Comparison of ENCODE assay signal across 9 mouse cellular contexts in genomic region chr14:30630811-30631576, GRCm38 (mm10). TPM values are rescaled to one million over a fixed set of nuclear protein-coding genes. Genes with fewer than 3 reads are reported as not detected.
DNase-seq lines count a peak whose midpoint lies in the region; ATAC-seq lines count a peak whose summit lies in the region.
"Had no signal": no experiment of that assay in that cellular context is flagged by ENCODE, and none has a peak within 500 bp of the region (broad histone marks: within the 10 kb centered on the region; RNA-seq: fewer than 3 reads in every experiment).

No protein-coding gene starts in this region.

- WGBS in embryonic facial prominence, embryonic 13.5 days, result 71% methylated on average over 5 of the region's 5 CpGs
- 57% methylated on average over 5 of the region's 5 CpGs for WGBS in kidney, embryonic 15.5 days
- WGBS in midbrain, embryonic 15.5 days, result 73% methylated on average over 5 of the region's 5 CpGs
- WGBS in forebrain, embryonic 12.5 days, result 74% methylated on average over 5 of the region's 5 CpGs

- H3K4me3 ChIP-seq in embryonic facial prominence, embryonic 13.5 days, result no peak overlapping the region
- H3K4me3 ChIP-seq in kidney, embryonic 15.5 days (replicated peaks), result no peak overlapping the region
- no peak overlapping the region for H3K4me3 ChIP-seq in midbrain, embryonic 15.5 days
- H3K4me3 ChIP-seq in forebrain, embryonic 12.5 days (replicated peaks), result no peak overlapping the region
- H3K4me3 ChIP-seq: hindbrain, embryonic 15.5 days had no signal

- H3K4me1 ChIP-seq in embryonic facial prominence, embryonic 13.5 days, result peaks cover 13% of the 10 kb centered on the region
- peaks cover 39% of the 10 kb centered on the region for H3K4me1 ChIP-seq in kidney, embryonic 15.5 days
- H3K4me1 ChIP-seq in midbrain, embryonic 15.5 days, result peaks cover 8% of the 10 kb centered on the region
- peaks cover 8% of the 10 kb centered on the region; the same call in 1 of the 2 replicates for H3K4me1 ChIP-seq in forebrain, embryonic 12.5 days

- H3K9me3 ChIP-seq in embryonic facial prominence, embryonic 13.5 days, result no peaks in the 10 kb centered on the region
- no peaks in the 10 kb centered on the region for H3K9me3 ChIP-seq in kidney, embryonic 15.5 days (replicated peaks)
- H3K9me3 ChIP-seq in midbrain, embryonic 15.5 days, result no peaks in the 10 kb centered on the region
- no peaks in the 10 kb centered on the region for H3K9me3 ChIP-seq in forebrain, embryonic 12.5 days
- H3K9me3 ChIP-seq: hindbrain, embryonic 15.5 days had no signal

- no peaks in the 10 kb centered on the region for H3K36me3 ChIP-seq in embryonic facial prominence, embryonic 13.5 days
- H3K36me3 ChIP-seq in kidney, embryonic 15.5 days, result no peaks in the 10 kb centered on the region
- H3K36me3 ChIP-seq in midbrain, embryonic 15.5 days (replicated peaks), result no peaks in the 10 kb centered on the region
- H3K36me3 ChIP-seq in forebrain, embryonic 12.5 days (replicated peaks), result no peaks in the 10 kb centered on the region
- H3K36me3 ChIP-seq: hindbrain, embryonic 15.5 days had no signal

- no peak overlapping the region for H3K9ac ChIP-seq in embryonic facial prominence, embryonic 13.5 days
- H3K9ac ChIP-seq in kidney, embryonic 15.5 days, result no peak overlapping the region
- no peak overlapping the region for H3K9ac ChIP-seq in midbrain, embryonic 15.5 days
- no peak overlapping the region for H3K9ac ChIP-seq in forebrain, embryonic 12.5 days
- H3K9ac ChIP-seq: hindbrain, embryonic 15.5 days had no signal

- DNase-seq in layer of hippocampus, adult 9-11 months, result peak; percentile 55
- DNase-seq in layer of hippocampus, adult 11-12 months (ENCODE audit: low spot score), result no peak
- DNase-seq in layer of hippocampus, adult 8-10 months (ENCODE audit: low spot score in 2 of 2), result no peak

- no peaks in the 10 kb centered on the region for H3K27me3 ChIP-seq in embryonic facial prominence, embryonic 13.5 days
- no peaks in the 10 kb centered on the region for H3K27me3 ChIP-seq in kidney, embryonic 15.5 days
- H3K27me3 ChIP-seq in midbrain, embryonic 15.5 days (replicated peaks), result peaks cover 7% of the 10 kb centered on the region; the same call in 1 of the 2 replicates
- peaks cover 18% of the 10 kb centered on the region for H3K27me3 ChIP-seq in forebrain, embryonic 12.5 days

- ATAC-seq in embryonic facial prominence, embryonic 13.5 days (ENCODE audit: insufficient number of reproducible peaks, insufficient read depth, low FRiP score, low TSS enrichment, low read depth), result no peak
- ATAC-seq in kidney, embryonic 15.5 days (replicated peaks; ENCODE audit: low FRiP score), result no peak
- ATAC-seq in monocyte, adult 5-6 weeks (replicated peaks; ENCODE audit: insufficient number of reproducible peaks, low FRiP score, low TSS enrichment, poor library complexity, severe bottlenecking), result 0 out of 2 replicates have a peak, but pooled peaks have one; percentile 27
- no peak for ATAC-seq in midbrain, embryonic 15.5 days (replicated peaks)
- no peak for ATAC-seq in forebrain, embryonic 12.5 days (ENCODE audit: low FRiP score)

- 0 out of 2 replicates have a peak overlapping the region, but pooled peaks have one; percentile 60 for H3K27ac ChIP-seq in embryonic facial prominence, embryonic 13.5 days
- peak overlapping the region; percentile 56 for H3K27ac ChIP-seq in kidney, embryonic 15.5 days
- no peak overlapping the region for H3K27ac ChIP-seq in midbrain, embryonic 15.5 days
- no peak overlapping the region for H3K27ac ChIP-seq in forebrain, embryonic 12.5 days
- H3K27ac ChIP-seq: hindbrain, embryonic 15.5 days had no signal

- H3K4me2 ChIP-seq in embryonic facial prominence, embryonic 13.5 days, result no peak overlapping the region
- H3K4me2 ChIP-seq in kidney, embryonic 15.5 days, result no peak overlapping the region
- H3K4me2 ChIP-seq in midbrain, embryonic 15.5 days, result no peak overlapping the region
- no peak overlapping the region for H3K4me2 ChIP-seq in forebrain, embryonic 12.5 days
- H3K4me2 ChIP-seq: hindbrain, embryonic 15.5 days had no signal

RNA-seq across cellular contexts. Expression of gene Prkcd, which starts 5.0 kb away (rescaled TPM):
- 50.9 and 52.0 TPM in 2 replicates for polyA plus RNA-seq in embryonic facial prominence, embryonic 13.5 days (2015; fragmentation: Nextera tagmentation; extraction: Ambion mirVana)
- 47.5 and 50.6 TPM in 2 replicates for polyA plus RNA-seq in kidney, embryonic 15.5 days (2015; fragmentation: Nextera tagmentation; extraction: Ambion mirVana)
- total RNA-seq in monocyte, adult 5-6 weeks (2017), result 610 to 725 TPM (median 637 TPM) in 3 replicates
- 14.7 and 19.6 TPM in 2 replicates for polyA plus RNA-seq in midbrain, embryonic 15.5 days (2015; fragmentation: Nextera tagmentation; extraction: Ambion mirVana)
- 25.8 and 29.0 TPM in 2 replicates for polyA plus RNA-seq in forebrain, embryonic 12.5 days (2016; fragmentation: Nextera tagmentation; extraction: Ambion mirVana)
- 10 to 100 TPM; 31.3 to 44.6 (median 34.3) TPM for total RNA-seq in layer of hippocampus, adult 8-10 months (2022)

RNA-seq across cellular contexts. Expression of gene Rft1, which starts 23.2 kb away (rescaled TPM):
- 21.5 and 21.6 TPM in 2 replicates for polyA plus RNA-seq in embryonic facial prominence, embryonic 13.5 days (2015; fragmentation: Nextera tagmentation; extraction: Ambion mirVana)
- polyA plus RNA-seq in kidney, embryonic 15.5 days (2015; fragmentation: Nextera tagmentation; extraction: Ambion mirVana), result 18.8 and 20.2 TPM in 2 replicates
- total RNA-seq in monocyte, adult 5-6 weeks (2017), result 14.2 to 22.2 TPM (median 16.0 TPM) in 3 replicates
- 7.6 and 9.6 TPM in 2 replicates for polyA plus RNA-seq in midbrain, embryonic 15.5 days (2015; fragmentation: Nextera tagmentation; extraction: Ambion mirVana)
- 10.9 TPM in 2 replicates for polyA plus RNA-seq in forebrain, embryonic 12.5 days (2016; fragmentation: Nextera tagmentation; extraction: Ambion mirVana)
- total RNA-seq in layer of hippocampus, adult 8-10 months (2022), result 10 to 100 TPM; 13.0 to 15.2 (median 14.2) TPM

Comparison
In these comparisons a context has a peak if more than half of its experiments do, and no peak if none do; other contexts are left out.
1. H3K27ac ChIP-seq: peak in embryonic facial prominence, embryonic 13.5 days (single experiment) and kidney, embryonic 15.5 days (single experiment); none in midbrain, embryonic 15.5 days (single experiment) and forebrain, embryonic 12.5 days (single experiment).